Mouse (Mus musculus) regulatory T cell (primary cell): Measurements from ENCODE around the gene Gfy.
"Not testable (repeated sequence)": the region's sequence is repeated elsewhere in the genome, so short reads cannot be mapped to it uniquely, and the experiment has no call there.

Source experiments
- in situ Hi-C: fragments of 300-600 bp; cut with MboI, MseI; formaldehyde crosslinking; loops from one replicate; pipeline ENCODE4 v1.15.1; 2025; ENCODE audit warnings: high pct_unique_total_duplicates

The Gfy gene

GRCm38 (mm10) chr7:45167761-45168445, 11.5 kb downstream of the Gfy start:
- in situ Hi-C loops, result no loop called here

GRCm38 (mm10) chr7:45166950-45167401, 12.4 kb downstream of the Gfy start:
- in situ Hi-C loops, result no loop called here

- in situ Hi-C loops, result no loop called here
Measured at GRCm38 (mm10) chr7:45165701-45166100, 13.7 kb downstream of the Gfy start.

- in situ Hi-C loops, result no loop called here
Measured at GRCm38 (mm10) chr7:45164833-45165232, 14.5 kb downstream of the Gfy start.

- in situ Hi-C loops, result no loop called here
Measured at GRCm38 (mm10) chr7:45163735-45164490, 15.5 kb downstream of the Gfy start, which contains the start of gene Slc17a7. TSS of gene Slc17a7 (plus strand) at chr7:45163949.

GRCm38 (mm10) chr7:45162996-45163615, 16.3 kb downstream of the Gfy start:
- in situ Hi-C loops, result no loop called here

GRCm38 (mm10) chr7:45162551-45162950, 16.8 kb downstream of the Gfy start:
- in situ Hi-C loops, result no loop called here

GRCm38 (mm10) chr7:45161612-45162473, 17.5 kb downstream of the Gfy start:
- in situ Hi-C loops, result no loop called here

- in situ Hi-C loops, result no loop called here
Measured at GRCm38 (mm10) chr7:45160866-45161265, 18.5 kb downstream of the Gfy start.

GRCm38 (mm10) chr7:45160316-45160800, 19.0 kb downstream of the Gfy start:
- in situ Hi-C loops, result no loop called here

GRCm38 (mm10) chr7:45158991-45159390, 20.4 kb downstream of the Gfy start:
- in situ Hi-C loops, result no loop called here

GRCm38 (mm10) chr7:45157459-45157858, 21.9 kb downstream of the Gfy start:
- in situ Hi-C loops, result no loop called here

GRCm38 (mm10) chr7:45156206-45156605, 23.2 kb downstream of the Gfy start:
- in situ Hi-C loops, result no loop called here

GRCm38 (mm10) chr7:45155590-45155989, 23.8 kb downstream of the Gfy start:
- in situ Hi-C loops, result no loop called here

GRCm38 (mm10) chr7:45154993-45155514, 24.3 kb downstream of the Gfy start:
- in situ Hi-C loops, result no loop called here

- in situ Hi-C loops, result no loop called here
Measured at GRCm38 (mm10) chr7:45154096-45154992, 25.0 kb downstream of the Gfy start, which contains the start of the genes Pih1d1 and Aldh16a1. TSS of gene Pih1d1 (plus strand) at chr7:45154303. TSS of gene Aldh16a1 (minus strand) at chr7:45154584.

GRCm38 (mm10) chr7:45153586-45153985, 25.8 kb downstream of the Gfy start:
- in situ Hi-C loops, result no loop called here

- in situ Hi-C loops, result not testable (repeated sequence)
Measured at GRCm38 (mm10) chr7:45153052-45153451, 26.3 kb downstream of the Gfy start.

GRCm38 (mm10) chr7:45151303-45151702, 28.1 kb downstream of the Gfy start:
- in situ Hi-C loops, result no loop called here

- in situ Hi-C loops, result no loop called here
Measured at GRCm38 (mm10) chr7:45150321-45150720, 29.0 kb downstream of the Gfy start.
